Mouse (Mus musculus) bone marrow, adult 2 months (tissue): ENCODE measurements around the gene Ankrd33b.

Experiments
- CTCF ChIP-seq: fragments of 200-500 bp; IDR thresholded peaks from 2 replicates; pipeline ENCODE4 v1.5.1; 2011; ENCODE audit warnings: low read length, control low read depth; ENCODE audit not compliant: control insufficient read depth, insufficient read depth
- POLR2A ChIP-seq: fragments of 200-500 bp; IDR thresholded peaks from 2 replicates; pipeline ENCODE4 v1.6.1; 2011; ENCODE audit warnings: low read depth, mild to moderate bottlenecking, control low read depth, low read length, borderline replicate concordance; ENCODE audit not compliant: control insufficient read depth

GRCm38 (mm10) chr15:31332541-31333163, 34.9 kb downstream of the Ankrd33b start:
- no peak for TF ChIP-seq POLR2A
- TF ChIP-seq CTCF: no peak
